Mouse (Mus musculus) MEL (cell line): ENCODE measurements around the gene D430042O09Rik. TPM values are rescaled to one million over a fixed set of nuclear protein-coding genes. Genes with fewer than 3 reads are reported as not detected.

Source experiments
- DNase-seq: peaks from one replicate; pipeline ENCODE4 v3.0.0; 2011; ENCODE audit warnings: low read depth, low spot score
- H3K27ac ChIP-seq: 2 replicates; pipeline ENCODE4 v1.5.1; 2012; ENCODE audit warnings: low read depth, mild to moderate bottlenecking, control low read depth, low read length, moderate library complexity; ENCODE audit not compliant: control insufficient read depth
- H3K27me3 ChIP-seq, 2 experiments: fragments of 150-350 bp in 1 of 2; sonication (generic) in 1 of 2; 2 replicates each; pipeline ENCODE4 v1.6.1; 2012; ENCODE audit warnings: low read length in 2 of 2, mild to moderate bottlenecking in 2 of 2, improper control_type of control experiment in 1 of 2, moderate library complexity in 1 of 2; ENCODE audit not compliant: insufficient read depth in 2 of 2, control insufficient read depth in 1 of 2
- H3K36me3 ChIP-seq, 2 experiments: 2 replicates each; pipeline ENCODE4 v1.6.1; 2012 to 2014; ENCODE audit warnings: low read length in 2 of 2, improper control_type of control experiment in 1 of 2, inconsistent platforms in 1 of 2, mild to moderate bottlenecking in 1 of 2; ENCODE audit not compliant: insufficient read depth in 2 of 2, control insufficient read depth in 1 of 2
- H3K4me1 ChIP-seq, 2 experiments: fragments of 150-350 bp in 1 of 2; sonication (generic) in 1 of 2; 2 replicates each; pipeline ENCODE4 v1.6.1; 2012; ENCODE audit warnings: low read length in 2 of 2, improper control_type of control experiment in 1 of 2, mild to moderate bottlenecking in 1 of 2; ENCODE audit not compliant: insufficient read depth in 2 of 2, control insufficient read depth in 1 of 2
- H3K4me3 ChIP-seq, 2 experiments: fragments of 150-350 bp in 1 of 2; sonication (generic) in 1 of 2; 2 replicates each; pipeline ENCODE4 v1.5.1; 2012; ENCODE audit warnings: low read depth in 2 of 2, low read length in 2 of 2, mild to moderate bottlenecking in 2 of 2, moderate library complexity in 2 of 2, control low read depth in 1 of 2, improper control_type of control experiment in 1 of 2; ENCODE audit not compliant: control insufficient read depth in 1 of 2, insufficient read depth in 1 of 2
- H3K79me2 ChIP-seq: 2 replicates; pipeline ENCODE4 v1.6.1; 2012; ENCODE audit warnings: mild to moderate bottlenecking, low read length, moderate library complexity; ENCODE audit not compliant: control insufficient read depth, poor library complexity, insufficient read depth
- H3K9ac ChIP-seq: 2 replicates; pipeline ENCODE4 v1.6.1; 2012; ENCODE audit warnings: low read depth, mild to moderate bottlenecking, control low read depth, low read length, moderate library complexity; ENCODE audit not compliant: control insufficient read depth, poor library complexity, severe bottlenecking
- H3K9me3 ChIP-seq: fragments of 150-350 bp; sonication (generic); replicated peaks from 2 replicates; pipeline ENCODE4 v1.6.1; 2012; ENCODE audit warnings: mild to moderate bottlenecking, low read length, improper control_type of control experiment, moderate library complexity; ENCODE audit not compliant: insufficient read depth
- BHLHE40 ChIP-seq: IDR thresholded peaks from 2 replicates; pipeline ENCODE4 v1.6.1; 2012; ENCODE audit warnings: low read depth, mild to moderate bottlenecking, inconsistent platforms, low read length, improper control_type of control experiment, borderline replicate concordance
- CHD1 ChIP-seq: IDR thresholded peaks from 2 replicates; pipeline ENCODE4 v1.6.1; 2012; ENCODE audit warnings: low read depth, mild to moderate bottlenecking, inconsistent platforms, low read length, improper control_type of control experiment
- CHD2 ChIP-seq: IDR thresholded peaks from 2 replicates; pipeline ENCODE4 v1.6.1; 2011; ENCODE audit warnings: low read length, improper control_type of control experiment
- CTCF ChIP-seq, 3 experiments: IDR thresholded peaks in 2 of 3; conservative IDR thresholded peaks in 1 of 3; 2 replicates each; pipeline ENCODE4 v1.5.1; 2011 to 2012; ENCODE audit warnings: low read length in 3 of 3, low read depth in 2 of 3, mild to moderate bottlenecking in 2 of 3, improper control_type of control experiment in 1 of 3, inconsistent platforms in 1 of 3, mixed read lengths in 1 of 3, moderate library complexity in 1 of 3; ENCODE audit not compliant: control insufficient read depth in 1 of 3, insufficient read depth in 1 of 3, poor library complexity in 1 of 3, severe bottlenecking in 1 of 3
- EP300 ChIP-seq, 2 experiments: IDR thresholded peaks; 2 replicates each; pipeline ENCODE4 v1.6.1; 2011; ENCODE audit warnings: improper control_type of control experiment in 2 of 2, low read length in 2 of 2, low read depth in 1 of 2, mild to moderate bottlenecking in 1 of 2
- GATA1 ChIP-seq: IDR thresholded peaks from 2 replicates; pipeline ENCODE4 v1.6.1; 2011; ENCODE audit warnings: low read depth, low read length, improper control_type of control experiment
- JUND ChIP-seq: IDR thresholded peaks from 2 replicates; pipeline ENCODE4 v1.6.1; 2011; ENCODE audit warnings: low read depth, mild to moderate bottlenecking, improper control_type of control experiment, low read length
- MEF2A ChIP-seq: IDR thresholded peaks from 2 replicates; pipeline ENCODE4 v1.6.1; 2014; ENCODE audit warnings: low read depth, mild to moderate bottlenecking, inconsistent platforms, low read length, improper control_type of control experiment; ENCODE audit not compliant: poor library complexity, insufficient replicate concordance, severe bottlenecking; ENCODE audit errors: extremely low read depth
- NELFE ChIP-seq: IDR thresholded peaks from 2 replicates; pipeline ENCODE4 v1.6.1; 2011; ENCODE audit warnings: low read depth, low read length, improper control_type of control experiment
- NRF1 ChIP-seq: IDR thresholded peaks from 2 replicates; pipeline ENCODE4 v1.6.1; 2014; ENCODE audit warnings: low read depth, mild to moderate bottlenecking, inconsistent platforms, low read length, improper control_type of control experiment, moderate library complexity; ENCODE audit not compliant: poor library complexity, insufficient read depth, severe bottlenecking
- POLR2A ChIP-seq, 2 experiments: IDR thresholded peaks; 2 replicates each; pipeline ENCODE4 v1.6.1; 2011 to 2012; ENCODE audit warnings: low read length in 2 of 2, mild to moderate bottlenecking in 2 of 2, control low read depth in 1 of 2, improper control_type of control experiment in 1 of 2, low read depth in 1 of 2, moderate library complexity in 1 of 2; ENCODE audit not compliant: control insufficient read depth in 1 of 2, insufficient read depth in 1 of 2, poor library complexity in 1 of 2
- POLR2AphosphoS5 ChIP-seq: IDR thresholded peaks from 2 replicates; pipeline ENCODE4 v1.6.1; 2012; ENCODE audit warnings: low read depth, borderline replicate concordance, mild to moderate bottlenecking, inconsistent platforms, low read length, moderate library complexity, mixed read lengths
- RAD21 ChIP-seq: IDR thresholded peaks from 2 replicates; pipeline ENCODE4 v1.6.1; 2011; ENCODE audit warnings: mild to moderate bottlenecking, low read depth, low read length, improper control_type of control experiment
- SMC3 ChIP-seq: IDR thresholded peaks from 2 replicates; pipeline ENCODE4 v1.6.1; 2011; ENCODE audit warnings: low read depth, low read length, improper control_type of control experiment
- TAL1 ChIP-seq: IDR thresholded peaks from 2 replicates; pipeline ENCODE4 v1.6.1; 2012; ENCODE audit warnings: mild to moderate bottlenecking, inconsistent platforms, low read length, moderate library complexity, mixed read lengths
- TBP ChIP-seq: IDR thresholded peaks from 2 replicates; pipeline ENCODE4 v1.8.0; 2011; ENCODE audit warnings: low read depth, low read length, improper control_type of control experiment
- TCF12 ChIP-seq: IDR thresholded peaks from 2 replicates; pipeline ENCODE4 v1.6.1; 2014; ENCODE audit warnings: low read depth, mild to moderate bottlenecking, inconsistent platforms, low read length, improper control_type of control experiment, moderate library complexity
- USF1 ChIP-seq: IDR thresholded peaks from 2 replicates; pipeline ENCODE4 v1.6.1; 2014; ENCODE audit warnings: low read depth, mild to moderate bottlenecking, inconsistent platforms, low read length, improper control_type of control experiment, moderate library complexity
- ZMIZ1 ChIP-seq: IDR thresholded peaks from 2 replicates; pipeline ENCODE4 v1.6.1; 2012; ENCODE audit warnings: low read depth, mild to moderate bottlenecking, inconsistent platforms, low read length, improper control_type of control experiment, moderate library complexity
- ZNF384 ChIP-seq: IDR thresholded peaks from 2 replicates; pipeline ENCODE4 v1.6.1; 2012; ENCODE audit warnings: low read depth, mild to moderate bottlenecking, inconsistent platforms, low read length, improper control_type of control experiment
- polyA plus RNA-seq, 2 experiments: library from polyadenylated mRNA; stranded (reverse) in 1 of 2; unstranded in 1 of 2; fragments of >175 nt in 1 of 2; fragments of >200 nt in 1 of 2; gene quantifications; 2 replicates each; pipeline versions ENCODE4 v1.2.1 to v1.2.4; 2012; ENCODE audit warnings: low replicate concordance in 2 of 2, low read depth in 1 of 2; ENCODE audit not compliant: insufficient read length in 2 of 2, insufficient read depth in 1 of 2, missing spikeins in 1 of 2
- total RNA-seq: library from RNA; depleted of rRNA; stranded (reverse); fragments of 300-350 nt; gene quantifications from 2 replicates; pipeline ENCODE4 v1.2.3, GENCODE M21; 2012

Gene D430042O09Rik
- total and polyA plus RNA-seq, 3 experiments: 6.2 to 12.8 TPM; not detected in 1

GRCm38 (mm10) chr7:125721033-125721432 lies 13.3 kb downstream of the D430042O09Rik start:
- Histone ChIP-seq H3K9ac (no peak overlapping the region), H3K4me1 (0 out of 4 replicates have a peak, but pooled peaks cover 0 to 2% of the 10 kb centered on the region in 2 experiments), H3K79me2 (no peaks in the 10 kb centered on the region), H3K27me3 (no peaks in the 10 kb centered on the region), H3K4me3 (no peak overlapping the region), H3K9me3 (no peaks in the 10 kb centered on the region), H3K27ac (no peak overlapping the region), H3K36me3 (no peaks in the 10 kb centered on the region)
- DNase-seq: no peak
- TF ChIP-seq NRF1: no peak
- no peak for TF ChIP-seq CTCF (IDR thresholded peaks at IDR 0.05 in 2 of 3, conservative IDR thresholded peaks at IDR 0.05 in 1 of 3; ENCODE audit: control insufficient read depth in 1 of 3, insufficient read depth in 1 of 3, low read depth in 2 of 3, low read length in 3 of 3, poor library complexity in 1 of 3, severe bottlenecking in 1 of 3)
- no peak for TF ChIP-seq SMC3
- TF ChIP-seq NELFE: no peak
- TF ChIP-seq TAL1: no peak
- no peak for TF ChIP-seq TCF12
- TF ChIP-seq JUND: no peak
- no peak for TF ChIP-seq POLR2A (IDR thresholded peaks at IDR 0.05; ENCODE audit: control insufficient read depth in 1 of 2, insufficient read depth in 1 of 2, low read depth in 1 of 2, low read length in 2 of 2, poor library complexity in 1 of 2)
- TF ChIP-seq TBP: no peak
- TF ChIP-seq BHLHE40: no peak
- no peak for TF ChIP-seq MEF2A
- no peak for TF ChIP-seq ZNF384
- TF ChIP-seq GATA1: no peak
- TF ChIP-seq CHD1: no peak
- no peak for TF ChIP-seq POLR2AphosphoS5
- TF ChIP-seq CHD2: no peak

- Histone ChIP-seq H3K4me1 (0 out of 4 replicates have a peak, but pooled peaks cover 0 to 2% of the 10 kb centered on the region in 2 experiments), H3K9ac (no peak overlapping the region), H3K36me3 (no peaks in the 10 kb centered on the region), H3K79me2 (no peaks in the 10 kb centered on the region), H3K27ac (no peak overlapping the region), H3K27me3 (no peaks in the 10 kb centered on the region), H3K4me3 (no peak overlapping the region), H3K9me3 (no peaks in the 10 kb centered on the region)
- TF ChIP-seq TBP (no peak), CTCF (IDR thresholded peaks at IDR 0.05 in 2 of 3, conservative IDR thresholded peaks at IDR 0.05 in 1 of 3; ENCODE audit: control insufficient read depth in 1 of 3, insufficient read depth in 1 of 3, low read depth in 2 of 3, low read length in 3 of 3, poor library complexity in 1 of 3, severe bottlenecking in 1 of 3) (peak; percentile 37 to 50 (median 43)), ZMIZ1 (no peak), POLR2AphosphoS5 (no peak), RAD21 (peak; percentile 23), EP300 (IDR thresholded peaks at IDR 0.05; ENCODE audit: low read depth in 1 of 2, low read length in 2 of 2) (no peak), POLR2A (IDR thresholded peaks at IDR 0.05; ENCODE audit: control insufficient read depth in 1 of 2, insufficient read depth in 1 of 2, low read depth in 1 of 2, low read length in 2 of 2, poor library complexity in 1 of 2) (no peak), ZNF384 (no peak), USF1 (no peak), TAL1 (no peak), SMC3 (peak; percentile 27), GATA1 (no peak)
- peak; percentile 44 for DNase-seq
Measured at GRCm38 (mm10) chr7:125722127-125722526, 14.4 kb downstream of the D430042O09Rik start.
